Mouse (Mus musculus) spleen, adult 2 months (tissue): ENCODE data around the gene Col27a1.

Experiments
- CTCF ChIP-seq: fragments of 200-500 bp; IDR thresholded peaks from 2 replicates; pipeline ENCODE4 v1.5.1; 2011; ENCODE audit warnings: mild to moderate bottlenecking, inconsistent platforms; ENCODE audit not compliant: insufficient read depth, insufficient read length, insufficient replicate concordance; ENCODE audit errors: extremely low read depth
- POLR2A ChIP-seq: fragments of 200-500 bp; IDR thresholded peaks from 2 replicates; pipeline ENCODE4 v1.6.1; 2011; ENCODE audit warnings: low read depth, low read length, inconsistent platforms

DNA sequence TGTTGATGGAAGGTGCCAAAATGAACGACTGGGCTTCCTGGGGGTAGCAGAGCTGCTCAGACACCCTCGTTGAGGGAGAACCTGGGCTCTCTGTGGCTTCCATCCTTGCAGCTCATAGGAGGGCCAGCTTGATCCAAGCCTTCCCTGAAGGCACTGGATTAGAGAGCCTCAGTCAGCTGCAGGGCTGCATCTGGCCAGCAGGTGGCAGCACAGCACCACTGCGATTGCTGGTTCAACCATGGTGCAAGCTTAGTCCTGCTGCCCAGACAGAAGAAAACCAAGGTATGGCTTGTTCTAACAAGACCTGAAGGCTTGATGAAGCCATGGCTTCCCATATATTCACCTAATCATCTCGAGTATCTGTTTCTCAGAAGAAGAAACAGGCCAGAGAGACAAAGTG is 154.8 kb downstream of the Col27a1 start:
- TF ChIP-seq CTCF (peak; percentile 100), POLR2A (no peak)
